Mouse (Mus musculus) ovary, postnatal 14 days (tissue): ENCODE measurements around the gene Bahd1.

ENCODE experiments used
- DNase-seq: peaks from one replicate; pipeline ENCODE4 v3.0.0; 2022; ENCODE audit warnings: low spot score

Gene Bahd1

GRCm38 (mm10) chr2:118941341-118941740 is 41.2 kb downstream of the Bahd1 start:
- no peak for DNase-seq

- no peak for DNase-seq
Observed at GRCm38 (mm10) chr2:118943232-118943631, 43.1 kb downstream of the Bahd1 start.

- no peak for DNase-seq
Observed at GRCm38 (mm10) chr2:118948818-118949217, 48.6 kb downstream of the Bahd1 start.

- DNase-seq = no peak
Observed at GRCm38 (mm10) chr2:118949699-118950098, 49.5 kb downstream of the Bahd1 start.

GRCm38 (mm10) chr2:118956497-118956896 is 56.3 kb downstream of the Bahd1 start:
- no peak for DNase-seq

- no peak for DNase-seq
Observed at GRCm38 (mm10) chr2:118959644-118960043, 59.5 kb downstream of the Bahd1 start.

- DNase-seq = no peak
Observed at GRCm38 (mm10) chr2:118960413-118960812, 60.2 kb downstream of the Bahd1 start.

- no peak for DNase-seq
Observed at GRCm38 (mm10) chr2:118961546-118961945, 61.4 kb downstream of the Bahd1 start.

GRCm38 (mm10) chr2:118963007-118963675 is 63.0 kb downstream of the Bahd1 start:
- no peak for DNase-seq

GRCm38 (mm10) chr2:118963676-118964012 is 63.5 kb downstream of the Bahd1 start:
- DNase-seq = no peak

GRCm38 (mm10) chr2:118969585-118970147 is 69.5 kb downstream of the Bahd1 start:
- no peak for DNase-seq

GRCm38 (mm10) chr2:118972048-118972447 is 71.9 kb downstream of the Bahd1 start:
- DNase-seq = no peak

GRCm38 (mm10) chr2:118972687-118973376 is 72.7 kb downstream of the Bahd1 start:
- peak; percentile 88 for DNase-seq
